ENCODE assay signal across 8 mouse cellular contexts in the genomic region with DNA sequence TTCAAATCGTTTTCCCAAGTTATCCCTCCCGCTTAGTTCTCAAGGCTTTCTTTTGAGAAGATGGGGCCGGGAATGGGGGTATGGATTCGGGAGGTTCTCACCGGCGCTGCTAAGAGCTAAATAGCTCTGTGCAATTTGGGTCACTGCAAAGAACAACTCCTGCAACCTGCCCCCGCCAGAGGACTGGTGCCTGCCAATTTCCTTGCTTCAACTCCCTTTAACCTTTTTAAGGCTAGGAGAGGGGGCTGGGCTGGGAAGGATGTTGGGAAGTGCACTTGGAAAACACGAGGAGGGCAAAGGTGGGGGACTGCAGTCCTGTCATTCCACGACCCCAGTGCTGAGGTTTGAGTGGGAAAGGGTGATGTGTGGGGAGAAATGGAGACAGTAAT. TPM values are rescaled to one million over a fixed set of nuclear protein-coding genes. Genes with fewer than 3 reads are reported as not detected.
A peak's percentile ranks its signal among the peaks of the same experiment; 100 is the strongest.
DNase-seq lines count a peak whose midpoint lies in the region; ATAC-seq and TF ChIP-seq lines count a peak whose summit lies in the region.

No protein-coding gene starts in this region.

- H3K27ac ChIP-seq in embryonic facial prominence, embryonic 13.5 days: peak overlapping the region; percentile 62
- H3K27ac ChIP-seq in heart, postnatal 0 days (ENCODE audit: low read depth): peak overlapping the region; percentile 61
- H3K27ac ChIP-seq in limb, embryonic 10.5 days: peak overlapping the region; percentile 98
- H3K27ac ChIP-seq in midbrain, embryonic 13.5 days: peak overlapping the region; percentile 54

- H3K9ac ChIP-seq in embryonic facial prominence, embryonic 13.5 days: peak overlapping the region; percentile 93
- H3K9ac ChIP-seq in heart, postnatal 0 days (replicated peaks; ENCODE audit: low read depth, low read length): peak overlapping the region; percentile 42
- peak overlapping the region; percentile 80 for H3K9ac ChIP-seq in midbrain, embryonic 13.5 days (replicated peaks)

- 1% methylated on average over 9 of the region's 9 CpGs for WGBS in embryonic facial prominence, embryonic 13.5 days
- 0% methylated on average over 9 of the region's 9 CpGs for WGBS in heart, postnatal 0 days
- WGBS in limb, embryonic 10.5 days: under 1% methylated on average over 9 of the region's 9 CpGs
- WGBS in midbrain, embryonic 13.5 days: under 1% methylated on average over 9 of the region's 9 CpGs

- peaks cover 34% of the 10 kb centered on the region for H3K4me1 ChIP-seq in G1E (ENCODE audit: insufficient read depth, low read depth, low read length)
- H3K4me1 ChIP-seq in embryonic facial prominence, embryonic 13.5 days: peaks cover 33% of the 10 kb centered on the region
- peaks cover 25% of the 10 kb centered on the region for H3K4me1 ChIP-seq in heart, postnatal 0 days (ENCODE audit: control insufficient read depth, insufficient read depth)
- peaks cover 38% of the 10 kb centered on the region for H3K4me1 ChIP-seq in limb, embryonic 10.5 days
- peaks cover 51% of the 10 kb centered on the region for H3K4me1 ChIP-seq in midbrain, embryonic 13.5 days (replicated peaks)

- TF ChIP-seq EP300 in heart, postnatal 0 days (IDR thresholded peaks at IDR 0.05; ENCODE audit: low read depth): no peak

- intact Hi-C loops in heart, postnatal 25 days (cut with DNase I): loop anchor here (5.0 to 10.0 kb wide), 4 partner anchors 90 to 353 kb away; partner anchors contain the start of gene Ankrd42

- H3K4me3 ChIP-seq in G1E (ENCODE audit: low read depth, low read length): peak overlapping the region; percentile 88
- peak overlapping the region; percentile 80 for H3K4me3 ChIP-seq in embryonic facial prominence, embryonic 13.5 days
- peak overlapping the region; percentile 88 for H3K4me3 ChIP-seq in heart, postnatal 0 days (ENCODE audit: low read depth, low read length)
- H3K4me3 ChIP-seq in limb, embryonic 10.5 days: peak overlapping the region; percentile 87
- peak overlapping the region; percentile 77 for H3K4me3 ChIP-seq in midbrain, embryonic 13.5 days (replicated peaks)

- peak overlapping the region; percentile 89 for H3K4me2 ChIP-seq in embryonic facial prominence, embryonic 13.5 days
- H3K4me2 ChIP-seq in heart, postnatal 0 days (ENCODE audit: low read depth, low read length): peak overlapping the region; percentile 74
- peak overlapping the region; percentile 82 for H3K4me2 ChIP-seq in midbrain, embryonic 13.5 days (replicated peaks)

- peak; percentile 38 to 71 for DNase-seq in heart, adult 18-20 months
- no peak for DNase-seq in heart, postnatal 25 days (ENCODE audit: low spot score)
- no peak for DNase-seq in G1E (ENCODE audit: low spot score)
- peak; percentile 32 for DNase-seq in heart, postnatal 0 days (ENCODE audit: low spot score)
- peak; percentile 67 for DNase-seq in limb, embryonic 10.5 days (ENCODE audit: low spot score)
- DNase-seq in testis, postnatal 14 days (ENCODE audit: low spot score): peak; percentile 41

- H3K27me3 ChIP-seq in G1E (ENCODE audit: insufficient read depth, low read length): peaks cover 8% of the 10 kb centered on the region; the same call in 1 of the 2 replicates
- no peaks in the 10 kb centered on the region for H3K27me3 ChIP-seq in embryonic facial prominence, embryonic 13.5 days
- no peaks in the 10 kb centered on the region for H3K27me3 ChIP-seq in heart, postnatal 0 days (ENCODE audit: control insufficient read depth, insufficient read depth, low read length)
- no peaks in the 10 kb centered on the region for H3K27me3 ChIP-seq in limb, embryonic 10.5 days (ENCODE audit: low read depth, poor library complexity, severe bottlenecking)
- no peaks in the 10 kb centered on the region for H3K27me3 ChIP-seq in midbrain, embryonic 13.5 days

- ATAC-seq in G1E (ENCODE audit: extremely low read depth, insufficient number of reproducible peaks, low FRiP score, poor library complexity, severe bottlenecking): no peak
- no peak for ATAC-seq in embryonic facial prominence, embryonic 13.5 days (ENCODE audit: insufficient number of reproducible peaks, insufficient read depth, low FRiP score, low TSS enrichment, low read depth)
- ATAC-seq in heart, postnatal 0 days (ENCODE audit: insufficient read depth, low read depth): no peak; the same call in 1 of the 2 replicates
- ATAC-seq in midbrain, embryonic 13.5 days: peak; percentile 59

- H3K9me3 ChIP-seq in G1E (replicated peaks): no peaks in the 10 kb centered on the region
- no peaks in the 10 kb centered on the region for H3K9me3 ChIP-seq in embryonic facial prominence, embryonic 13.5 days
- H3K9me3 ChIP-seq in heart, postnatal 0 days (replicated peaks; ENCODE audit: control insufficient read depth, low read length): no peaks in the 10 kb centered on the region
- no peaks in the 10 kb centered on the region for H3K9me3 ChIP-seq in limb, embryonic 10.5 days (replicated peaks)
- H3K9me3 ChIP-seq in midbrain, embryonic 13.5 days: no peaks in the 10 kb centered on the region

- peaks cover 22% of the 10 kb centered on the region for H3K36me3 ChIP-seq in G1E (replicated peaks)
- peaks cover 7% of the 10 kb centered on the region for H3K36me3 ChIP-seq in embryonic facial prominence, embryonic 13.5 days
- peaks cover 2% of the 10 kb centered on the region for H3K36me3 ChIP-seq in heart, postnatal 0 days (replicated peaks; ENCODE audit: control insufficient read depth, insufficient read depth, low read length)
- H3K36me3 ChIP-seq in limb, embryonic 10.5 days: peaks cover 25% of the 10 kb centered on the region
- H3K36me3 ChIP-seq in midbrain, embryonic 13.5 days: peaks cover 2% of the 10 kb centered on the region

- no peak for TF ChIP-seq CTCF in G1E (IDR thresholded peaks at IDR 0.05; ENCODE audit: low read depth, low read length)
- TF ChIP-seq CTCF in heart, postnatal 0 days (IDR thresholded peaks at IDR 0.05; ENCODE audit: low read depth): no peak

RNA-seq across cellular contexts. Expression of gene Rab30, which starts 0.5 kb away (rescaled TPM):
- total RNA-seq in heart, adult 18-20 months (2021): 10 to 100 TPM; 22.0 to 23.3 TPM
- 10 to 100 TPM; 14.8 to 17.7 TPM for total RNA-seq in heart, postnatal 25 days (2021)
- 3.4 and 4.4 TPM in 2 replicates for total RNA-seq in G1E (2014; fragmentation: Nextera tagmentation)
- total RNA-seq in G1E (2017): 1.1 and 1.6 TPM in 2 replicates
- polyA plus RNA-seq in G1E (2012): 0.01 and 0.08 TPM in 2 replicates
- polyA plus RNA-seq in embryonic facial prominence, embryonic 13.5 days (2015; fragmentation: Nextera tagmentation; extraction: Ambion mirVana): 22.5 and 23.0 TPM in 2 replicates
- 2.7 and 6.1 TPM in 2 replicates for total RNA-seq in heart, postnatal 0 days (2014; rRNA removed; ENCODE audit: low replicate concordance)
- 7.2 and 7.3 TPM in 2 replicates for polyA plus RNA-seq in heart, postnatal 0 days (2015; fragmentation: Nextera tagmentation; extraction: Ambion mirVana)
- 9.3 and 11.2 TPM in 2 replicates for polyA plus RNA-seq in limb, embryonic 10.5 days (2016; fragmentation: Nextera tagmentation; extraction: Ambion mirVana)
- polyA plus RNA-seq in midbrain, embryonic 13.5 days (2015; fragmentation: Nextera tagmentation; extraction: Ambion mirVana): 21.6 and 22.4 TPM in 2 replicates

Comparison
In these comparisons a context has a peak if more than half of its experiments do, and no peak if none do; other contexts are left out.
1. DNase-seq: peak in heart, adult 18-20 months (2 of 2), heart, postnatal 0 days (single experiment), limb, embryonic 10.5 days (single experiment) and testis, postnatal 14 days (single experiment); none in heart, postnatal 25 days (single experiment) and G1E (single experiment).
2. H3K9ac ChIP-seq: peak in every context shown above with its lines; median percentile 93 in embryonic facial prominence, embryonic 13.5 days; 80 in midbrain, embryonic 13.5 days; 42 in heart, postnatal 0 days.
3. Peak in every context shown above with its lines, with median percentiles within 50 percentile points of each other: H3K4me3 ChIP-seq, H3K27ac ChIP-seq and H3K4me2 ChIP-seq.